Mouse (Mus musculus): ENCODE results near the gene Ccdc51. TPM values are rescaled to one million over a fixed set of nuclear protein-coding genes. Genes with fewer than 3 reads are reported as not detected.

The Ccdc51 gene
- total RNA-seq, 2 experiments from 2014 or later = 7.1 to 7.6 TPM

DNA sequence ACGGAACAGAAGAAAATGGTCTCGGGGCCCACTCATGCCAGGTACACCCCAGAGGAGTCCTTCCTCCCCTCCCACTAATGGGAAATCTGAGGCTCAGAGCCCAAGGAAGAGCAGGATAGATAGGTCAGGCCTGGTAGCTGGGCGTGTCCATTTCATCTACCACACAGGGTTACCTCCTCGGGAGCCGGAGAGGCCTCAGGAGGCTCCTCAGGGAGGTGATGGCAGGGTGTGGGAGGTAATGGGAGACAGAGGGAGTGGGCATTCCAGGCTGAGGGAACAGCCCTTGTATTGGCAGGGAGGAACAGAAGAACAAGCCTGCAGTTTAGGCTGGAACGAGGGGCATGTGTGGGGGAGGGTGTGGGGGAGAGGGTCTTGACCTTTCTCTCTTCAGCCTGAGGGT is 14.6 kb downstream of the Ccdc51 start:
- DNase-seq = no peak

GRCm38 (mm10) chr9:109097291-109097690 is 15.0 kb downstream of the Ccdc51 start:
- DNase-seq = no peak

DNA sequence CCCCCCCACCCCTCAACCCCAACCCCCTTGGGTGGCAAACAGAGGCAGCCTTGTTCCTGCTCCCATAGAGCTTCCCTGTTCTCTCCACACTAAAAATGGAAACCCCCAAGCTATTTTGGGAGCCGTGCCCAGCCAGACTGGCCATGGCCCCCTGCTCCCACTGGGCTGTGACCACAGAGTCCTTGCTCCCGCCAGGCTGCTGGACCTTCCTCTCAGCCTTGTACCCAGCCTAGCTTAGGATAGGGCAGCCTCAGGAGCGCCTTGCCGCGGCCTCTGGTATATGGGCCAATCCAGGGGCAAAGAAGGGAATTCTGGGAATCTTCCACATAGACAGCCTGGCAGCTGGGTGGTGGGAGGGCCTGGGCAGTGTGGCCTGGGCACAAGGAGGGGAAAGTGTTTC is 15.5 kb downstream of the Ccdc51 start:
- no peak for DNase-seq

GRCm38 (mm10) chr9:109098366-109098765 is 16.1 kb downstream of the Ccdc51 start:
- DNase-seq = no peak

DNA sequence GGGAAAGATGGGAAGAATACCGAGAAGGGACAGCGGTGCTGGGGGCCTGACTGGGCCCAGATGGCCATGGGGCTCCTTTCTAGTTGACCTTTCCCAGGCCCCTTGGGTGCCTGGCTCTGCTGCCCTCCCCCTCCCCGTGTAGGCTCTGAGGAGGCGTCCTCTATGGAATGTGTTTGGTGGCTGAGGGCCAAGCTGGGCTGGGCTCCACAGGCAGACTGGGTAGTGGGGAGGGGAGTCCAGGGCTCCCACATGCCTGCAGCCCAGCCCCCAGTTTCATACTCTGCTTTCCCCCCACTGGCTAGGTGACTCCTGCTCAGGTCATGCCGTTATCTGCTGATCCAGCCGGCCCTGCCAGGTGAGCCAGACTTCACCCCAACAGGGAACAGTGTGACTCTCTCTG is 16.7 kb downstream of the Ccdc51 start:
- no peak for DNase-seq

DNA sequence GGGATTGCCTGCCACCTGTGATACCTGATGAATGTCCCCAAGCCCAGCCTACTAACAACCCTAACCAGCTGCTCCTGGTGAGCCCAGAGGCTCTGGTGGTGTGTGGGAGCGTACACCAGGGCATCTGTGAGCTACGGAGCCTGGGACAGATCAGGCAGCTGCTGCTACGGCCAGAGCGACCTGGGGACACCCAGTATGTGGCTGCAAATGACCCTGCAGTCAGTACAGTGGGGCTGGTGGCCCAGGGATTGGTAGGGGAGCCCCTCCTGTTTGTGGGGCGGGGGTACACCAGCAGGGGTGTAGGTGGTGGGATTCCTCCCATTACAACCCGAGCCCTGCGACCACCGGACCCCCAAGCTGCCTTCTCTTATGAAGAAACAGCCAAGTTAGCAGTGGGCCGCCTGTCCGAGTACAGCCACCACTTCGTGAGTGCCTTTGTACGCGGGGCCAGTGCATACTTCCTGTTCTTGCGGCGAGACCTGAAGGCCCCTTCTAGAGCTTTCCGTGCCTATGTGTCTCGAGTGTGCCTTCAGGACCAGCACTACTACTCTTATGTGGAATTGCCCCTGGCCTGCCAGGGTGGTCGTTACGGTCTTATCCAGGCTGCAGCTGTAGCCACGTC is 18.1 kb downstream of the Ccdc51 start:
- DNase-seq = no peak

- no peak for DNase-seq
These were observed 19.7 kb downstream of the Ccdc51 start for GRCm38 (mm10) chr9:109101933-109102445.

- no peak for DNase-seq
These were observed 20.2 kb downstream of the Ccdc51 start for GRCm38 (mm10) chr9:109102541-109102940.

GRCm38 (mm10) chr9:109103250-109103649 is 21.0 kb downstream of the Ccdc51 start:
- no peak for DNase-seq

- DNase-seq = no peak
These were observed 21.8 kb downstream of the Ccdc51 start for GRCm38 (mm10) chr9:109104083-109104482.

DNA sequence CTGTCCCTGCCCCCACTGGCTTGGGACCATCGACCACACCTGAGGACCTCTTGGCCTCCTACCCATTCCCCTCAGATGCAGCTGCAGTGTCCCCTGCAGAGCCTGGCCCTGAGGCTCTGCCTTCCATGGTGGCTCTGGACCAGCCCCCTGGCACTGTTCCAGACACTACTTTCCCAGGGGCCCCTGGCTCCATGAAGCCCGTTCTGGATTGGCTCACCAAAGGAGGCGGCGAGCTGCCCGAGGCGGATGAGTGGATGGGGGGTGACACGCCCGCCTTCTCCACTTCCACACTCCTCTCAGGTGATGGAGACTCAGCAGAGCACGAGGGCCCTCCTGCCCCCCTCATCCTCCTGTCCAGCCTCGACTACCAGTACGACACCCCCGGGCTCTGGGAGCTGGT is 22.7 kb downstream of the Ccdc51 start:
- DNase-seq = no peak

DNA sequence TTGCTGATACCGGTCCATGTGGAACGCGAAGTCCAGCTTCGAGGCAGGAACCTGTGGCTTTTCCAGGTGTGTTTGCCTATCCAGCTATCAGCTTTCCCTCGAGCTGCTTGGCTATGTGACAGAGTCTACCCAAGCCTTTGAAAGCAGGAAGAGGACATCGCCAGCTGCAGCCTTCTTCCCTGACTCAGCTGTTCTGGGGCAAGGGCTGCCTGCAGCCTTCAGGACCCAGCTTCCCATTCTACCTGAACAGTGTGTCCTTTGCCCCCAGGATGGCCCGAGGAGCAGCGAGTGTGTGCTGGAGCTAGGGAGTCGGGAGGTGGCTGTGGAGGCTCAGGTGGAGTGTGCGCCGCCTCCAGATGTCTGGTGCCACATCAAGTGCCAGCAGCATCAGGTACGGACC is 23.4 kb downstream of the Ccdc51 start:
- DNase-seq = no peak

DNA sequence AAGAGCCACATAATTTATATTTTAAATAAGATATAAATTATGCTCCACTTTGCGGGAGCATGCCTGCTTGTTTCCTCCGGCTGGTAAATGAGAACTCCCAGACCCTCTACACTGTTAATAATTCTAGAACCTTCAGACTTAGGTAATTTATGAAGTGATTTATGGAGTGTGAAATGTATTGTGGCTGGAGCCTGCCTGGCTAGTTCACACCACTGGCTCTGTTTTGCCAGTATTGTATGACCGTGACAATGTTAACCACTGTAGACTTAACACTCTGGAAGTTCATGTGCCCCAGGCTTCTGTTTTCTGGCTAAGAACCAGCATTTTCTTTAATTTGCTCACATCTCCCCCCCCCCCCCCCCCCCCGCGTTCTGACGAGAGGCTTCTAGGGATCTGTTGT is 25.0 kb downstream of the Ccdc51 start:
- no peak for DNase-seq

DNA sequence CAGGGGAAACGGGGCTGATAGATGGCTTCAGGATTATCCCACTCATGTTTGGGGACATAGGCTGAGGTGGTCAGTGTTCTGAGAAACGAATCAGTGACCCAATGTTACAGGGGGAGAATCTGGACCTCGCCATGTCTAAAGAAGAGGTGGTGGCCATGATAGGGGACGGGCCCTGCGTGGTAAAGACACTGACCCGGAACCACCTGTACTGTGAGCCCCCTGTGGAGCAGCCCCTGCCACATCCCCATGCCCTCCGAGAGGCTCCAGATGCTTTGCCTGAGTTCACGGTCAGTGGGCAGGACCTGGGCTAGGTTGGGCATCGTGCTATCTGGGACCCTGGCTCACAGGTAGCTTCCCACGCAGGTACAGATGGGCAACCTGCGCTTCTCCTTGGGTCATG is 27.9 kb downstream of the Ccdc51 start:
- DNase-seq = no peak

GRCm38 (mm10) chr9:109111101-109111500 is 28.8 kb downstream of the Ccdc51 start:
- DNase-seq = no peak

DNA sequence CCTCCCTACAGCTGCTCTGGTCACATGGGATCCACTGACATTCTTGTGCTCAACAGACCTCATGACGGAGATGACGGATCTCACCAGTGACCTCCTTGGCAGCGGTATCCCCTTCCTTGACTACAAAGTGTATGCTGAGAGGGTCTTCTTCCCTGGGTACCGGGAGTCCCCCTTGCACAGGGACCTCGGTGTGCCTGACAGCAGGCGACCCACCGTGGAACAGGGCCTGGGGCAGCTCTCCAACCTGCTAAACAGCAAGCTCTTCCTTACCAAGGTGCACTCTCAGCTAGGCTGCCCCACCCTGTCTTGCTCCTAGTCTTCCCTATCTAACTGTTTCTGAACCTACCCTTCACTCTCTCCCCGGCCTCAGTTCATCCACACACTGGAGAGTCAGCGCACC is 29.3 kb downstream of the Ccdc51 start:
- DNase-seq = no peak

- DNase-seq = no peak
These were observed 31.0 kb downstream of the Ccdc51 start for GRCm38 (mm10) chr9:109113331-109113730.

DNA sequence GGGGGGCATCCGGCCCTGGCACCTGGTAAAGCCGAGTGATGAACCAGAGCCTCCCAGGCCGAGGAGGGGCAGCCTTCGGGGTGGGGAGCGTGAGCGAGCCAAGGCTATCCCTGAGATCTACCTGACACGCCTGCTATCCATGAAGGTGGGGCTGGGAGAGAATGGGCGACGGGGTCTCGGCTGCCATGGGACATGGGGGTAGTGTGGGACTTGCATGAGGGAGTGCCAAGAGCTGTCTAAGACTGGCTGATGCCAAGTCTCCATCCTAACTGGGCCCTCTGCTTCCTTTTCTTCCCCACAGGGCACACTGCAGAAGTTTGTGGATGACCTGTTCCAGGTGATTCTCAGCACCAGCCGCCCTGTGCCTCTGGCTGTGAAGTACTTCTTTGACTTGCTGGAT is 32.0 kb downstream of the Ccdc51 start:
- DNase-seq = no peak

- DNase-seq = no peak
These were observed 32.6 kb downstream of the Ccdc51 start for GRCm38 (mm10) chr9:109114871-109115270.

DNA sequence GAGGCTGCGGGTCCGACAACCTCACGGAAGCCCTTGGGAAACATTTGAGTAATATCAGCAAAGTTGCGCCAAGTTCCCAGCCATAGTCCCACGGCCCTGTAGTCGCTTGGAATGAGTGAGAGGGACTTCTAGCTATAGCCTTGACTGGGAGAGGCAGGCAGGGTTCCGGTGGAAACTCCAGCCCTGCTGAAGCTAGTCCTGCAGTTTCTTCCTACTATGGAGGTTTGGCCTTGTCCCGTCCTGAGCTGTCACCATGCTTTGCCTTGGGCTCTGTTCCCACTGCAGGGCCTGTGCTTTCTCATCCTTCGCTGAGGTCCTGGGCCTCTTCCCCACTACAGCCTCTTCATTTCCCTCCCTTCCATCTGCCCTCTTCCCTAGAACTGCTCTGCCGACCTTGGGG is 33.9 kb downstream of the Ccdc51 start:
- no peak for DNase-seq

DNA sequence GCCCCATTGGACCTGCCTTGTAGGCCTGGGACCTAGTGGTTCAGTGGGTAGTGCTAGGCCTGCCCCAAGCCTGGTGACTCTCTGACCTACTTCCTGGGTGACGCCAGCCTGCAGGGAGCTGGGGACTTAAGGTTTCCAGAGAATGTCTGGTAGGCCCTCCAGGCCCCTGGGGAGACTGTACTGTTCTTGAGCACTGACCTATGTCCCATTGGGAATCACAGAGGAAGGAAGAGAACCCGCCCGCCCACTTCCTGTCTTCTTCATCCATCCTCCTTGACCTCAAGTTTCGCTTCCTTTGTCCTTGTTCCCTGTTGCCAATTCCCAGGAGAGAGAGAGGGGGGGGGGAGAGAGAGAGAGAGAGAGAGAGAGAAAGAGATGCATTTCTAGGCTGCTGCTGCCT is 35.8 kb downstream of the Ccdc51 start:
- no peak for DNase-seq

- no peak for DNase-seq
These were observed 37.3 kb downstream of the Ccdc51 start for GRCm38 (mm10) chr9:109119571-109119970.

DNA sequence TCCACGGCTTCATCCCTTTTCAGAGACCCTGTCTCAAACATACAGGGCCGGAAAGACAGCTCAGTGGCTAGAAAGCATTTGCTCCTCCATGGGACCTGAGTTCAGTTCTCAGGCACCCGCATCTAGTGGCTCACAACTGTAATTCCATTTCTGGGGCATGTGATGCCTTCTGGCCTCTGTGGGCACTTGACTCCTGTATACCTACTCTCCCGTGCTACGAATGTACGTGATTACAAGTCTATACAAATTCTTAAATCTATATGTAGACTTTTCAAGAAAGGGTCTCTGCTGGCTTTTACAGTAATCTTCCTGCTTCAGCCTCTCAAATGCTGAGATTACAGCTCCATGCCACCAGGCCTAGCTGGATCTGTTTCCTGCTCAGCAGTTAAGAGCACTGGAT is 38.7 kb downstream of the Ccdc51 start:
- no peak for DNase-seq

- no peak for DNase-seq
These were observed 40.3 kb downstream of the Ccdc51 start for GRCm38 (mm10) chr9:109122553-109123085.

DNA sequence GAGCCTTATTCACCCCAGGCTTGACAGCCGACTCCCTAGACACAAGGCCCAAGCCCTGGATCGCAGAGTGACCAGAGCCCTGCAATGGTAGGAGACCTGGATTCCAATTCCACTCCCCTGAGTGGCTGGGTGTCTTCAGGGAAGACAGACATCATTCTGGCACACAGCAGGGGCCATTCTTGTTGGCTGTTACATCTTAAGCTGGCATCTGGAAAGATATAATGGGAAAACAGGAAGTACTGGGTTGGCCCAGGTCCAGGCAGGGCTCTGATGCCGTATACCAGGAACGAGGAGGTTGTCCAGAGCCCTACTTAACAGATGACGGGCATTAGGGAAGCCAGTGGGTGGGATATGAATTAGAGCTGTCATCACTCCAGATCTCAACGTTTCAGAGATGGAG is 41.0 kb downstream of the Ccdc51 start:
- no peak for DNase-seq
